Mouse (Mus musculus) kidney, postnatal 25 days (tissue): ENCODE data around the gene Ppt2.

Source experiments
- DNase-seq, 2 experiments: peaks; one replicate each; pipeline ENCODE4 v3.0.0; 2021; ENCODE audit warnings: mixed read lengths in 2 of 2

Gene Ppt2

DNA sequence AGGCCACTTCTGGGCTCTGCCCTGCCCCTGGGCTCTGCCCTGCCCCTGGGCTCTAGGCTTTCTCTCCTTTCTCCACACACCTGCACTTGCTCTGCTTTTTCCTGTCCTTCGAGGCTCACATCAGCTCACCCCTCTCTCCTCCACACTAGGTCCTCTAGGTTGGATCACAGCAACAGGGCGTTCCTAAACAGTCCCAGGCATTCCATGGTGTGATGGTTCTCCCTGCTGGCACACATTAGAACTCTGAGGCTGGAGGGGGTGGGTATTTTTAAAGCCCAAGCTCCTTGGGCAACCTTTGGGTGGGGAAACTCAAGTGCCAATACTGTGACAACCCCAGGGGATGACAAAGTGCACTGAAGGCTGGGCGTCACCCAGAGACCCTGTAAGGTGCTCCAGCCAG lies 9.1 kb upstream of the Ppt2 start:
- no peak for DNase-seq

DNA sequence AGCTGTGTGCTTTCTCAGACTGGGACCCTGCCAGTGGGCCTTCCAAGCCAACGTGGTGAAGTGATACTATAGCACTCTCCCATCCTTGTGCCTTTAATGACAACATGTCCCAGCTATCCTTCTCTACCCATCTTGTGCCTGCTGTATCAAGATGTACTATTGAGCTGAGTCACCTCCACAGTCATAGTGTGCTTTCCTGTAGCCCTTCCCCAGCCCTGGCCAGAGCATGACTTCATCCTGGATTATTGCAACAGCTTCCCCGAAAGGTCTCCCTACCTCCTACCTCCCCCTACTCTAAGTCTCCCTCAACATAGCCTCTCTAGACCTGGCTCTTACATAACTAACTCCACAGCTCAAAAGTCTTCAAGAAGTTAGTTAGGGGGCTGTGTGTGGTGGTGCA lies 7.4 kb upstream of the Ppt2 start:
- DNase-seq = no peak

DNA sequence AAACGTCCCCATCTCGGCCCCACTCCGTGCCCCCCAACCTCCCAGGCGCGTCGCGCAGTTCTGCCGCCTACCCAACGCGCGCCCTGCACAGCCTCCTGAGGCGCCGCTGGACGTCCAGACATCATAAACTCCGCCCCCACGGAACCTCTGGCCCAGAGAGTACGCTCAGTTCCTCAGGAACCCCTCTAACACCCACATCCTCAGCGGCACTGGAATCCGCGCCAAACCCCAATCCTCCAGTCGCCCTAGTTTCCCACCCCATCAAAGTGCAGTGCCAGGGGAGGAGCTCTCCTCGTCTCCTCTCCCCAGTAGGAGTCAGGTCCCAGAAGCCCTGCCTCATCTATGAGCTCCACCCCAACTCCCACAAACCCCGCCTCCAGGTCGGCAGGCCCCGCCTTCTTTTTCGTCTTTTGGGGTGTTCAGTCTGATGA lies 4.0 kb upstream of the Ppt2 start:
- DNase-seq = peak; percentile 83 to 90

DNA sequence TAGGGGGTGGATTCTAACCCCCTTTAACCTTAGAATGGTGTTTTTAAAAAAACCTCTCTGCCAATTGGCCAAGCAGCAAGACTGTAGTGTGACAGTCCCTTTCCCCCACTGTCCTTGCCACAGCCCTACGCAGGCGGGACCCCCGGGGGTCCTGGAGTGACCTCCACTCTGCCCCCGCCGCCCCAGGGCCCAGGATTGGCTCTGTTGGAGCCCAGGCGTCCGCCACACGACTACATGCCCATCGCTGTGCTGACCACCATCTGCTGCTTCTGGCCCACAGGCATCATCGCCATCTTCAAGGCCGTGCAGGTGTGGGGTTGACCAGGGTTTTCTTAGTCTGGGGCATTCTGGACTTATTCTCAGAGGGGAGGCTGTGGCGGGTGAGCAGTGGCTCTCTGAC lies 3.3 kb upstream of the Ppt2 start:
- DNase-seq = peak in 1 of 2 experiments; percentile 37

DNA sequence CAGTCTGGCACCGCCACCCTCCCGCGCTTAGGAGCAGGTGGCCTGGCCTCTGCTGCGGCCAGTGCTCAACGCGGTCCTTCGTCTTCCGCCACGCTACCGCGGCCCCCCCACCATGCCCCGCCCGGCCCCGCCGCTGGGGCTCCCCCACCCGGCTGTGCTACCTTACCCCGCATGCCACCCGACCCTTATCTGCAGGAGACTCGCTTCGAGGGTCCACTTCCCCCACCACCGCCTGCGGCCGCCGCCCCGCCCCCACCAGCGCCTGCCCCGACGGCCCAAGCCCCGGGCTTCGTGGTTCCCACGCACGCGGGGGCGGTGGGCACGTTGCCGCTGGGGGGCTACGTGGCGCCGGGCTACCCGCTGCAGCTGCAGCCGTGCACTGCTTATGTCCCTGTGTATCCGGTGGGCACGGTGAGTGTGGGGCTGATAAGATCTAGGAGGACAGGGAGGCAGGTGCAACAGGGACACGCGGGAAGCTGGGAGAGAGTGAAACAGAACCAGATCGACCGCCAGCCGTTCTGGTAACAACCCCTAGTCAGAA lies 2.5 kb upstream of the Ppt2 start:
- peak in 1 of 2 experiments; percentile 43 for DNase-seq

DNA sequence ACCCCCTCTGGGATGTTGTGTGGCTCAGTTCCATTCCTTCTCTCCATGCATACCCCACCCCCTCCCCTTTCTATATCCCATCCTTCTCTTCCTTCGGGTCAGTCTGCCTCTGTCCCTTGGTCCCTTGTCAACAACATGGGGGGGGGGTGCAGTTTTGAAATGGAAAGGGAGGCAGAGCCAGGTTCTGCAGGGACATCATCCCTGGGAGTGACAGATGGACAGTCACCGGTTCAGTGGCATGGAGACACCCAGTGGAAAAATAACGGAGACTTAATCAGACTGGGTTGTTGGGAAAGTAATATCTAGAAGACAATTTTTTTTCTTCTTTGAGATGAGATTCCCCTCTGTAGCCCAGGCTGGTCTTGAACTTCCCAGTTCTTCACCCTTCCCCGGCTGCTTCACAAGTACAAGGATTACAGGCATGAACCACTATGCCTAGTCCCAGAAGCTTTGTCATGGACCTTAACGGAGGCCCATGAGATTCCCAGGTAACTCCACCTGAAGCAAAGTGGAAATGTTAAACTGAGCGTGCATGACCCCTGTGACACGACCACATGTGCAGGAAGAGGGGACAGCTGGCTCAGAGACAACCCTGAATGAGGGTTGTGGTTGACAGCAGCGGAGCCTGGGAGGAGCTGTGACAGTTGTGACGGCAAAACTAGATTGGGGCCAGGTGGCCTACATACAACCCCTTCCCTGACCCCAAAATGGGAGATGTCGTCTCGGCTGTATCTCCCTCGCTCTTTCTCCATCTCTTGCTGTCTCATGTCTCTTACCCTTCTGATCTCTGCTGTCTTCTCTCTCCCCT lies 1.7 kb upstream of the Ppt2 start:
- peak in 1 of 2 experiments; percentile 27 for DNase-seq

DNA sequence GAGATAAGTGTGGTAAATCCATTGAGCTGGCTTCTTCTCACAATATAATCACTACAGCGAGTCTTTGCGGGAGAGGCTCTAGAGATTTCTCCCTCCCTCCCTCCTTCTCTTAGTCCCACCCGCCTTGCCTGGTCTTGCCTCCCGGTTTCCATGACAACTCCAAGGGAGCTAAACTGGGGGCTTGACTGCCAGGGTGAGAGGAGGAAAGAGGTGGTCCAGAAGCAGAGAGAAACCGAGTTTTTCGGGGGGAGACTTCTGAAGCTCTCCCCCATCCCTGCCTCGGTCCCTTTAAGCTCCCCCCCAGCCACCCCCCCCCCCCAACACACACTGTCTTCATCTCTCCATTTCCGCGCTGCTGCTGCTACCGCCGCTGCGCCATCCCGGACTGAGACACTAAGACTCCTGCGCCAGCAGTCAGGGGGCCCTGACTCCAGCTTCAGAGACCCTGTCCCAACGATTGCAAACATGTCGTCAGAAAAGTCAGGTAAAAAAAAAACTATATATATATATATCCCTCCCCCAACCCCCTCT lies 976 bp upstream of the Ppt2 start, which contains the start of gene Prrt1:
TSS of gene Prrt1 (plus strand) at position 313 of the 531 bp plus-strand sequence.
- peak in 1 of 2 experiments; percentile 40 for DNase-seq

DNA sequence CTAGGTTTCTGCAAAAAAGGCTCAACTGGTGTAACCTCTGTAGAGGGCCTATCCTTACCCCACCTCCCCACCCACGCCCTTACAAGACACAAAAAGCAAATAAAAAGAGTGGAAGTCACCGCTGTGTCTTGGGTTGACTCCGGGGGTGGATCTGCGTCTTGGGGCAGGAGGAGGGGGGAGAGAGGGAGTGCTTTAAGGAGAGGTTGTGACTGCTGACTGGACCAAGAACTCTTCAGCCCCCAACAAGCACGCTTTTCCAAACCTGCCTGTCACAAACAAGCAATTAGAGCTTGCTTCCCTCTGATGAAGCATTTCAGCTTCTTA lies 296 bp upstream of the Ppt2 start:
- DNase-seq = no peak

DNA sequence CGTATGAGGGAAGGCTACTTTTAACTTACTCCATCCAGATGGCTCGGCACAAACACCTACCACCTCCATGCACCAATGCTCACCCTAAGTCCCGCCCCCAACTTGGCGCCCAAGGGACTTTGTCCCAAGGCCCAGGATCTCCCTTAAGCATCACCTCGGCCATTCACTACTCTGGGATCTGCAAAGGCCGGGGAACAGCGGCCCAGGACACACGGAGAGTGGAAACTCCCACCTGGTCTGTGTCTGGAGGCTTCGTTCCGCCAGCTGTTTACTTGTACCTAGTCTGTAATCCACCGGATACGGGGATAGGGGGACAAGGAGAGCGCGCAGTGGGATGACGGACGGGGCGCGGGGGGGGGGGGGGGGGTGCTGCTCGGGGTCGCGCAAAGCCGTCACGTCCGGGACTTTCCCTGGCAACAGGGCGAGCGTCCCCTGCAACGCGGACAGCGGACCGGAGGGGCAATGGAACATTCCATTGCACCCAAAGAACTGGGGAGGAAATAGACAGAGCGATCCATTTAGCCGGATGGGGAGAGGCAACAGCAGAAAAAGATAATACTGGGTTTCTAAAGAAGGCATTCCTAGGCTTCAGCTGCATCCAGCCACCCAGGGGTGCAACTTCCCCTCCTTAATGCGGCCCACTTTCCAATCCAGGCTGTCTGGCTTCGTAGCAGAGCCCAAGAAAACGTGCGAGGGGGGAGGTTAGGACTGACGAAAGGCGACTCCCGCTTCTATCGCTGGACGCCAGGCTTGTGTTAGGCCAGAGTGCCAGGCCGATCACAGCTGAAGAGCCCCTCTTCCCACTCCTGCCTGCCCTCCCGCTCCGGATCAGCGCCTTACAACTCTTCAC lies 992 bp downstream of the Ppt2 start:
- peak; percentile 91 to 96 for DNase-seq

DNA sequence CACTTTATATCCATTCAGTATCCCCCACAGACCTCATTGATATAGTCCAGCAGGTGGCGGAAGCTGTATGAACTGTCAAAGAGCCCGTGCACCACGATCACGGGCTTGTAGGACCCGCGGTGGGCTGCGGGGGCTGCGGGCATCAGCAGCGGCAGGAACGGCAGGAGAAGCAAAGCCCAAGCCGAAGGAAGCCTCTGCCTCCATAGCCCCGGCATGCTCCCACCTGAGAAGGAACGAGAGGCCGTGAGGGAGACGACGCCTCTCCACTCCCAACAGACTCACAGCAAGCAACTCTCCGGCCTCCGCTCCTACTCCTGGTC lies 1.6 kb downstream of the Ppt2 start:
- peak in 1 of 2 experiments; percentile 36 for DNase-seq

DNA sequence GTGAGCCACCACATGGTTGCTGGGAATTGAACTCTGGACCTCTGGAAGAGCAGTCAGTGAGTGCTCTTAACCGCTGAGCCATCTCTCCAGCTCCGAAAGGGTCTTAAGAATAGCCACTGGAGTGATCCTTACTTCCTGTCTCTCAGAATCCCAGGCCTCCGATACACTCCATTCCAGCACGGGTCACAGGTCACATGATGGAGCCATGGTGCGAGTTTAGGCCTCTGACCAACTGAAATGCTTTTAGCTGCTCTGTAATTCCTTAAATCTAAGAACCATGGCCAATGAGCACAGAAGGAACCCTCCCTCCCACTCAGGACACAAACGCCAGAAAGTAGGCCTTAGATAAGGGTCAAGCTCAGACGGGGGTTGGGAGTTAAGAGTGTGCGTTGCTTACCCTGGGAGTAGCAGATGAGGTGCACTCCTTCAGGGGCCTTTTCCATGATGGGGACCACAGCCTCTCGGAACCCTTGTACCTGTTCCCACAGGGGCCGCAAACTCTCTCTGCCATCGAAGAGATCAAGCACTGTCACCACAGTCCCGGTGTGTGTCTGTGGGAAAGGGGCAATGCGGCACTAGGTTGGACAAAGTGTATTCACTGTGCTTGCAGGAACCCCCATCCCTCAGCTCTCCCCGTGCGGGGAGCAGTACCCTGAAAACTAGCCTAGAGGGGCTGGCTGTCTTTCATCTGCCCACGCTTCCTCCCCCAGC lies 2.1 kb downstream of the Ppt2 start:
- peak in 1 of 2 experiments; percentile 49 for DNase-seq

DNA sequence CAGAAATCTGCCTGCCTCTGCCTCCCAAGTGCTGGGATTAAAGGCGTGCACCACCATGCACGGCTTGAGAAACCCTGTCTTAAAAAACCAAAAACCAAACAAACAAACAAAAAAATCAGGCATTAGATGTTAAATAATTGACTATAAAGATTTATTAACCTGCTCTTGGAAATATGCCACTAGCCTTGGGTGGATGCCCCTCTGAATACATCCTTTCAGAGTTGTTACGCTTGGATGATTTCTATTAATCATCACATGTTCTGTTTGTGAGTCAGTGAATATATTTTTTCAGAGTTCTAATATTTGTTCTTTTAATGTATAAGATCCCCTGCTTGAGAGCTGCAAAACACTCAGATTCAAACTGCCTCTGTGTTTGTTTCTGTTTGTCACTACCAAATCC lies 3.3 kb downstream of the Ppt2 start:
- no peak for DNase-seq

DNA sequence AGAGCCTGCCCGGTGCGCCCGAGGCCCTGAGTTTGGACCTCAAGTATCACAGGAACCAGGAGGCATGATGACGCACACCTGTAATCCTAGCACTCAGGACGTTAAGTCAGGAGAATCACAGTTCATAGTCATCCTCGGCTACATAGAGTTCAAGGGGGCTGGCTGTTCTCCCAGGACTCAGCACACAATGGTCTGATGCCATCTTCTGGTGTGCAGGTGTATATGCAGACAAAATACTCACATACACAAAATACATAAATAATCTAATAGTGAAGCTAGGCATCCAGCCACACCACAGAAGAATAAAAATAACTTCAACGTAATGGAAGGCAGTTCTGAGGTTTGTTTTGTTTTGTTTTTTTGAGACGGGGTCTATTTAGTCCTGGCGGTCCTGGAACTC lies 5.1 kb downstream of the Ppt2 start:
- DNase-seq = no peak

DNA sequence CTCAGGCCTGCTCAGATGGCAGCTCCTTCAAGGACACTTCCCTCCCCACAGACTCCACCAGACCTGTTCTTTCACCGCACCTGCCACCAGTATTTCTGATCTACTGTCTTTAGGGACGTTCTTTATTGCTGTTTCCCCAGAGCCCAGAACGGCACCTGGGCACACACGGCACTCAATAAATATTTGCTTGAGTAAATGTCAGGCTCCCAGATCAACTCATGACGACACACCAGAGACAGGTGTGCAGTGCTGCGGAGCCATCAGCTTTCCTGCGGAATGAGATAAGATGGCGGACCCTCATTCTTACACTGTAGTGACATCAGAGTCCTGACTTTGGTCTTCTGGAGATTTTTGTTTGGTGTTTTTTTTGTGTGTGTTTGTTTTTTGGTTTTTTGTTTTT lies 7.3 kb downstream of the Ppt2 start:
- no peak for DNase-seq

DNA sequence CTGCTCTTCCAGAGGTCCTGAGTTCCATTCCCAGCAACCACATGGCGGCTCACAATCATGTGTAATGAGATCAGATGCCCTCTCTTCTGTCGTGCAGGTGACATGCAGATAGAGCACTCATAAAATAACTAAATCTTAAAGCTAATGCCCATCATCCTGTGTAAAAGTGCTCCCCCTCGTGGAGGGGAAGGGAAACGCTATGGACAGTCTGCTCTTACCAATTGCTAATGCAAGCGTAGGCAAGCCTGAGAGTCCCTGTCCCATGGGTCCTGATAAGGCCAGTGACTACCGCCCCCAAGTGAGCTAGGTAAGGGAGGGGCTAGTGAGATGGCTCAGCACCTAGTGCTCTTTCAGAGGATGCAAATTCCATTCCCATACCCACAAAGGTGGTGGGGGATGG lies 9.3 kb downstream of the Ppt2 start:
- peak; percentile 79 to 84 for DNase-seq

DNA sequence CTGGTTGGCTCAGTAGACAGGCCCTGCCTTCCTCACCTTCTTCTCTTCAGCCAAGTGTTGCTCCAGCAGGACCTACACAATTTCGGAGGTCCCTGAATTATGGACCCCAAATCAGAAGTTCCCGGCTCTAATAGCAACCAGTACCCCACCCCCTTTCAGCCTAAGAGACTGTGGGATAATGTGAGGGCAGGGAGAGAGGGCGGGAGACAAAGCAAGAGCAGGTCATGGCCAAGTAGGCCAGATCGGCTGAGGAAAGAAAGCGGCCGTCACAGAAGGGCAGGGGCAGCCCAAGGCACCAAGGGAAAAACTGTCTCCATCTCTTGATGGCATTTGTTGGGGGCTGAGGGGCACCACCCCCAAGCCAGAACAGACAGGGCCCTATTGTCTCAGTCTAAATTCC lies 12.4 kb downstream of the Ppt2 start, which contains the start of gene Egfl8:
TSS of gene Egfl8 (minus strand) at position 101 of the 400 bp plus-strand sequence.
- no peak for DNase-seq

DNA sequence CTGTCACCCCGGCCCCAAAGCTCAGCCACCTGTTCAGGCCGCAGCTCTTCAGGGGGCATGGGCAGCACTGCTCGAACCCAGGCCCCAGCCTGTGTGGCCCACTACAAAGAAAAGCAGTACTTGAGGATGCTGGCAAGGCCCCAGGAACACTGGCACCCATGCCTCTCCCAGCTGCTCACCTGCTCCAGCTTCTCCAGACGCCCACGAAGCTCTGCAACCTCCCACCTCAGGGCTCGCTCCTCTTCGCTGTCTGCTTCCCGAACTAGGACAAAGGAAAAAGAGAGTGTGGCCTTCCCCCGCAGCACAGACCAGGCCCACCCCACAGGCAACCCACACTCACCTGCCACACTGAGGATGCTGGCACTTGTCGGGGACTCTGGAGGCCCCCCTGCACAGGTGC lies 14.5 kb downstream of the Ppt2 start:
- peak in 1 of 2 experiments; percentile 41 for DNase-seq

DNA sequence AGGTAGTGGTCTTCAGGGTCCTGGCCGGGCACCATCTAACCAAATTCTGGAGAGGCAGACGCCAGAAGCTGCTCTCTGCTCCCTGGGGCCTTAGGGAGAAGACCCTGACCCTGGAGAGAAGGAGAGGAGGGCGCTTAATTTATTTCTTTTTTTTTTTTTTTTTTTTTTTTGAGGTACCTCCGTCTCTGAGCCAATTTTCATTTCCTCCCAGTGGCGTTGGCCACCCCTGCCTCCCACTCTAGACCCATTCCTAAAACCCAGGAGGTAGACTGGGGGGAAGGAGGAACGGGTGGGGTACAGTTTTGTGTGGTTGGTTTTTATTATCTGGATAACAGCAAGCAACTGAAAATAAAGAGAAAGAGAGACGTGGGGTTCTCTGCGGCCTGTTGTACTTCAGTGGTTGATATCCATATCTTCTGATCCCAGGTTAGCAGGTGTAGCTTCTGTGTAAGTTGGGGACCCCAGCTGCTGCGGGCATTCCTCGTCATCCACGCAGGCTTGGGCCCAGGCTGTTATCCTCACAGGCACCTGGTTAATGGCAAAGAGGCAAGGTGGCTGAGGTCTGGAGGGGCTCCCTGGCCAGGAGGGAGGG lies 15.2 kb downstream of the Ppt2 start:
- DNase-seq = no peak

DNA sequence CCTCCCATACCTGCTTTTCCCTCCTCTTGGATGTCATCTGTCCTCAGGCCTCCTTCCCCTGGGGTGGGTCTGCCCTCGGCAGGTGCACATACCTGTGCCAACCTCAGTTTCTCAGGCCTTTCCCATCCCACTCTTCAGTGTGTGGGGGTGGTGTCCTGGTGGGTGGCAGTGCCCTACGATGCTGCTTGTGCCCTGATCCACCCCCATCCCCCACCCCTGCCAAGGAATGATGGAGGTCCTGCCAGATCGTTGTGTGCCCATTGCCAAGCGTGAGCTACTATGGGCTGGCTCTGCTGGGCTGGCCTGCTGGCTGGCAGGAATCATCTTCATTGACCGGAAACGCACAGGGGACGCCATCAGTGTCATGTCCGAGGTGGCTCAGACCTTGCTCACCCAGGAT lies 17.3 kb downstream of the Ppt2 start:
- DNase-seq = no peak

DNA sequence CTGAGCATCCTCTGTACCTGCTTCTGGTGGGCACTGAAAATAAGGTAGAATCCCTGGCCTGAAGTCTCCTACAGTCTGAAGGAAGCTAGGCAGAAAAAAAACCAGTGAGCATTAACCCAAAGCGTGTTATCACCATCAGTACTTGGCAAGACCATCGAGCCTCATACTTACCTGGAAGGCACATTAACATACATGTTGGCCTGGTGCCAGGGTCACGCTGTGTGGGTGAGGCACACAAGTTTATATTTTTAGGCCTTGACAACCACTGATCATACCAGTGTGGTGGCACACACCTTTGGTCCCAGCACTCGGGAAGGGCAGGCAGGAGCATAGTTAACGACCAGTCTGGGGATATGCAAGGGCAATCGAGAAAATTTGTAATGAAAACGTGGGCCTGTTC lies 20.3 kb downstream of the Ppt2 start:
- peak; percentile 58 to 68 for DNase-seq

DNA sequence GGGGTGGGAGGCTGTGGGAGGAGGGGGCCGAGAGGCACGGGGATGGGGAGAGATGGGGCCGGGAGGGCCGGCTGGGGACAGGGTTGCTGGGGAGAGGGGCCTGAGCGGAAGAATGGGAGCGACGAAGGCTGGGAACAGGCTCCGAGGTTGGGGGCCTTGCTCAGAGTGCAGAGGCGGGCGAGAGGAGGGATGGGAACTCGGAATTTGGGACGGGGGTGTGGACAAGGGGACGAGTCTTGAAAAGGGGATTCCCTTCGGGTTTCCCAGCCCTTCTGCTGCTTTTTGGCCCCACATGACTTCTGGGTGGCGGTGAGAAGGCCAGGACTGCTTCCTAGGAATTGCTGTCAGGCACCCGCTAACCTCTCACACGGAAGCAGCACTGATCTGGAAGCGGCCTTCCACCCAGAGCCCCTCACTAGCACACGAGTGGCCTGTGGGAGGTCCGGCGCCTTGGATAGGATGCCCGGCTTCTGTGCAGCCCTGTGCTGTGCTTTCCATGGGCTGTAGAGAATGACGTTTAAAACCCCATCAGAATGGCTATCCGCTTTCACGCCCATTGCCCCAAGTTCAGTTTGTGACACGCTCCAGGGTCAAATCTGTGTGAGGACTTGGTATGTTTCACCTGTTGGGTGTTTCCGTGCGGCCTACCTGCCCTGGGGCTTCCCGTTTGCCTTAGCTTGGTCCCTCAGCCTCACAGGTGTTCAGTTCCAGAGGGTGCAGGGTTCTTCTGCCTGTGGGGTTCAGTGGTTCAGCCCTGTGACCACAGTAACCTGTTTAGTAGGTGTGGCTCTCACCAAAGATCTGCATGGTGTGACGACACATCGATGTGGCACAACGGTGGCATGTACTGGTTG lies 21.9 kb downstream of the Ppt2 start:
- peak in 1 of 2 experiments; percentile 44 for DNase-seq
